Mouse (Mus musculus) thymus, adult 2 months (tissue): ENCODE results near the gene Arhgap10.

Source experiments
- CTCF ChIP-seq: fragments of 200-500 bp; IDR thresholded peaks from 2 replicates; pipeline ENCODE4 v1.5.1; 2012; ENCODE audit warnings: mild to moderate bottlenecking, control low read depth, low read length, moderate library complexity, borderline replicate concordance; ENCODE audit not compliant: control insufficient read depth, poor library complexity, insufficient read depth; ENCODE audit errors: extremely low read depth
- POLR2A ChIP-seq: fragments of 200-500 bp; IDR thresholded peaks from 2 replicates; pipeline ENCODE4 v1.6.1; 2012; ENCODE audit warnings: mild to moderate bottlenecking, low read length, control low read depth, moderate library complexity; ENCODE audit not compliant: control insufficient read depth, poor library complexity, insufficient read depth; ENCODE audit errors: extremely low read depth

GRCm38 (mm10) chr8:77478913-77479273 is 38.9 kb downstream of the Arhgap10 start:
- TF ChIP-seq CTCF (no peak), POLR2A (no peak)
